Mouse (Mus musculus) kidney, embryonic 14.5 days (tissue): ENCODE measurements at regions not wholly inside any gene's neighbourhood (a gene's known extent, or its start where the extent isn't known, plus 50 kb on each side); places are given as distances from the start of the nearest gene placed in this dataset.

Experiments
- ATAC-seq: fragments of 200-750 bp; cut with Nextera tagmentation; 2 replicates; pipeline ENCODE4 v1.8.0; 2017; ENCODE audit warnings: moderate number of reproducible peaks, mild to moderate bottlenecking, moderate TSS enrichment, moderate library complexity; ENCODE audit not compliant: low FRiP score, low TSS enrichment
- H3K27ac ChIP-seq: fragments of 300-500 bp; sonication (generic); 2 replicates; pipeline ENCODE4 v1.5.1; 2014; ENCODE audit warnings: low read depth, mild to moderate bottlenecking, low read length, moderate library complexity, mixed read lengths
- H3K27me3 ChIP-seq: fragments of 300-500 bp; sonication (generic); 2 replicates; pipeline ENCODE4 v1.6.1; 2014; ENCODE audit warnings: mild to moderate bottlenecking, low read length; ENCODE audit not compliant: control insufficient read depth, insufficient read depth
- H3K36me3 ChIP-seq: fragments of 300-500 bp; sonication (generic); 2 replicates; pipeline ENCODE4 v1.6.1; 2014; ENCODE audit warnings: low read length, mixed read lengths; ENCODE audit not compliant: control insufficient read depth, insufficient read depth
- H3K4me1 ChIP-seq: fragments of 300-500 bp; sonication (generic); 2 replicates; pipeline ENCODE4 v1.6.1; 2014; ENCODE audit warnings: low read length, mixed read lengths; ENCODE audit not compliant: control insufficient read depth, insufficient read depth
- H3K4me2 ChIP-seq: fragments of 300-500 bp; sonication (generic); replicated peaks from 2 replicates; pipeline ENCODE4 v1.6.1; 2014; ENCODE audit warnings: low read depth, mild to moderate bottlenecking, low read length
- H3K4me3 ChIP-seq: fragments of 300-500 bp; sonication (generic); 2 replicates; pipeline ENCODE4 v1.5.1; 2014; ENCODE audit warnings: mild to moderate bottlenecking, low read length
- H3K9ac ChIP-seq: fragments of 300-500 bp; sonication (generic); 2 replicates; pipeline ENCODE4 v1.6.1; 2014; ENCODE audit warnings: low read depth, mild to moderate bottlenecking, low read length, moderate library complexity
- H3K9me3 ChIP-seq: fragments of 300-500 bp; sonication (generic); 2 replicates; pipeline ENCODE4 v1.6.1; 2016; ENCODE audit warnings: low read length; ENCODE audit not compliant: control insufficient read depth
- WGBS: fragments of 180-500 bp; shearing (Covaris S2); extraction: QIAGEN DNeasy Blood & Tissue Kit; methylation state at CpG from one replicate; pipeline ENCODE4 v1.1.7; 2014; 5-methylcytosine and 5-hydroxymethylcytosine counted together

DNA sequence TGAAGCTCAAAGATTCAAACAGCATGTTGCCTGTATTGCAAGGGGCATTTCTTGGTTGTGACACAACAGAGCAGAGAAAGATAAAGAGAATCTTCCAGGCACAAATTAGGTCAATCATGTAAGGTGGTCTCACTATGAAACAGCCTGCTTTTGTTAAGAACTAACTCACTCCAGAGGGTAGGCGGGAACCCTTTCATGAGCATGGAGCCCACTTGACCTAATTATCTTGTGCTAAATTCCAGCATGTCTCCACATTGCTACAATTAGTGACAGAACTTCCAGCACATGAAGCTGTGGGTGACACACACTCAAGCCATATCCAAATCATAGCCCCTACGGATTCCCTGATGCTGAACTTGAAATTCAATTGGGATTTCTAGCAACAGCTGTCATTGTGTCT lies 91.1 kb upstream of the Cadps start:
- WGBS = 91% methylated on average over 2 of the region's 2 CpGs
- Histone ChIP-seq H3K4me2 (no peak overlapping the region), H3K9me3 (no peaks in the 10 kb centered on the region), H3K36me3 (no peaks in the 10 kb centered on the region), H3K4me1 (no peaks in the 10 kb centered on the region), H3K27ac (no peak overlapping the region), H3K27me3 (no peaks in the 10 kb centered on the region), H3K9ac (no peak overlapping the region), H3K4me3 (no peak overlapping the region)
- no peak for ATAC-seq

DNA sequence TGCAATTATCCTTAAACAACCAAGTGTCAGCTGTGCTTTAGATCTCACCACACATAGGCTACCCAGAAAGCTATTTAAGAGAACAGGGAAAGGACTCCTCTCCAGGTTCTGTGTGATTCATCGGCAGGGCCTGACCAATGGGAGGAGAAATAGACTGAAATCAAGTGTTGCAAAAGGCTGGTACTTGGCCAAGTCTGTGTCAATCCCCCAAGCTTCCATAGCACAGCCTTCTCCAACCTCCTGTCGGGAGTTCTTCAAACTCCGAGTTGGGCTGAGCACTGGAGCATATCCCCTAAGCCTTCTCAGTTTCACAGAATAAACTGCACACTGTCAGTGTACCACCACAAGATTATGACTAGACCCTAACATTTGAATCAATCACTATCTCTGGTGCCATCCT lies 90.5 kb upstream of the Cadps start:
- Histone ChIP-seq H3K9me3 (no peaks in the 10 kb centered on the region), H3K27me3 (no peaks in the 10 kb centered on the region), H3K4me1 (no peaks in the 10 kb centered on the region), H3K27ac (no peak overlapping the region), H3K4me2 (no peak overlapping the region), H3K36me3 (no peaks in the 10 kb centered on the region), H3K9ac (no peak overlapping the region), H3K4me3 (no peak overlapping the region)
- WGBS = 39% methylated on average over 3 of the region's 3 CpGs
- ATAC-seq = 0 out of 2 replicates have a peak, but pooled peaks have one; percentile 35

DNA sequence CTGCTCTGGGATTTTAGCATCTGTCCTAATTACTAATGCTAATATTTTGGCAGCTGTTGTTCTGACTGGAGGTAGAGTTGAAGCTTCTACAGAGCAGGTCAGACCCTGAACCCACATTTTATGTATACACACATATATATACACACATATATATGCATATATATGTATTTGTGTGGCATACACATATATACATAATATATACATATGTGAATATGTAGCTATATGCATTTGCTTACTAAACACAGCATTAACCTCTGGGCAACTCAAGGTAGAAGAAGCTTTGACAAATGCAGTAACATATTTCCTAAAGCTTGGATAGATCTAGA lies 54.4 kb upstream of the Cadps start:
- Histone ChIP-seq H3K4me2 (no peak overlapping the region), H3K36me3 (no peaks in the 10 kb centered on the region), H3K27me3 (no peaks in the 10 kb centered on the region), H3K9me3 (no peaks in the 10 kb centered on the region), H3K27ac (no peak overlapping the region), H3K4me3 (no peak overlapping the region), H3K9ac (no peak overlapping the region), H3K4me1 (no peaks in the 10 kb centered on the region)
- no peak for ATAC-seq

DNA sequence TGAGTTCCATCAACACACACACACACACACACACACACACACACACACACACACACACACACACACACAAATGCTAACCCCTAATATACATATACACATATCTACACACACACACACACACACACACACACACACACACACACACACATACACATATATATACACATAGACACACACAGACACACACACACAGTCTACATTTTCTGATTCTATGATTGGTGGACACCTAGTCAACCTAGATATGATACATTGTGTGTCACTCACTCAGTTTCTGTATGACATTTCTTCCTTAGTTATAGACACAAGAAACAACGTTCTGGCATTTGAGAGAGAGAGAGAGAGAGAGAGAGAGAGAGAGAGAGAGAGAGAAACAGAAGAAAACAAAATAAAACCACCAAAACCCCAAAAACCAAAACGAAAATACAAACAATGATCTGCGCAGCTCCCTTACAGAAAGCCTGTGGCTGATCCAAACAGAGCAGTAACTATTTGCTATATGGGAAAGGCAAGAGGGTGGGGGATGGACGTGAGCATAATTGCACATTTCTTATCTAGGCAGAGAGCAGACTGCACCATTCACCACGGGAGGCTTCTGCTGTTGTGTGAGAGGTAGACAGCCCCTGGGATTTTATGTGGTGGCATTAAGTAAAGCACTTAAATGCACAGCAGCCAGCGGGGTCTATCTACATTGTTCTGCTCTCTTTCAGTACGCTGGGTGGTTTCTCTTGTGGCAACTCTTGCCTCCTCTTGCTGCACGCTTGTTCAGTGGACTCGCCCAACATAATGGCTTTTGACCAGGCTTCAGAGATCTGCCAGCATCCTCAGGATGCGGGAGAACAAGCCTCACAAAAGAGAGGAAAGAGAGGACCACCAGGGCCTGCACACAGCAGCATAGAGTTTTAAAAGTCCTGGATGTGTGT lies 53.8 kb upstream of the Cadps start:
- Histone ChIP-seq H3K9me3 (no peaks in the 10 kb centered on the region), H3K27ac (no peak overlapping the region), H3K4me3 (no peak overlapping the region), H3K4me2 (no peak overlapping the region), H3K4me1 (no peaks in the 10 kb centered on the region), H3K27me3 (no peaks in the 10 kb centered on the region), H3K36me3 (no peaks in the 10 kb centered on the region), H3K9ac (no peak overlapping the region)
- ATAC-seq = no peak
- WGBS = 78% methylated on average over 10 of the region's 10 CpGs
